Mouse (Mus musculus): Measurements from ENCODE around the gene Anks1b.

Anks1b gene

GRCm38 (mm10) chr10:89873146-89873950, at the start of gene Anks1b:
Gene Anks1b, plus strand, starts transcription at chr10:89873509.
- in situ Hi-C loops (cut with MboI, MseI) = no loop called here

GRCm38 (mm10) chr10:89823906-89824305, 49.4 kb upstream of the Anks1b start:
- in situ Hi-C loops (cut with MboI, MseI) = no loop called here

GRCm38 (mm10) chr10:89826896-89827295, 46.4 kb upstream of the Anks1b start:
- in situ Hi-C loops (cut with MboI, MseI) = loop anchor here in 1 of 2 experiments (25.0 kb wide), 1 partner anchor 365 kb away; no protein-coding TSS in a partner anchor

GRCm38 (mm10) chr10:89832334-89832733, 41.0 kb upstream of the Anks1b start:
- in situ Hi-C loops (cut with MboI, MseI) = loop anchor here in 1 of 2 experiments (5.0 to 25.0 kb wide), 2 partner anchors 50 to 370 kb away; no protein-coding TSS in a partner anchor

GRCm38 (mm10) chr10:89833166-89833565, 40.1 kb upstream of the Anks1b start:
- in situ Hi-C loops (cut with MboI, MseI) = loop anchor here in 1 of 2 experiments (5.0 to 25.0 kb wide), 2 partner anchors 49 to 371 kb away; no protein-coding TSS in a partner anchor

GRCm38 (mm10) chr10:89837476-89837875, 35.8 kb upstream of the Anks1b start:
- in situ Hi-C loops (cut with MboI, MseI) = loop anchor here in 1 of 2 experiments (25.0 kb wide), 1 partner anchor 375 kb away; no protein-coding TSS in a partner anchor

- in situ Hi-C loops (cut with MboI, MseI) = loop anchor here in 1 of 2 experiments (25.0 kb wide), 1 partner anchor 377 kb away; no protein-coding TSS in a partner anchor
Measured at GRCm38 (mm10) chr10:89838834-89839233, 34.5 kb upstream of the Anks1b start.

GRCm38 (mm10) chr10:89850951-89851350, 22.4 kb upstream of the Anks1b start:
- in situ Hi-C loops (cut with MboI, MseI) = no loop called here

GRCm38 (mm10) chr10:89855251-89855875, 17.9 kb upstream of the Anks1b start:
- in situ Hi-C loops (cut with MboI, MseI) = no loop called here

GRCm38 (mm10) chr10:89856286-89856685, 17.0 kb upstream of the Anks1b start:
- in situ Hi-C loops (cut with MboI, MseI) = no loop called here

GRCm38 (mm10) chr10:89868211-89868610, 5.1 kb upstream of the Anks1b start:
- in situ Hi-C loops (cut with MboI, MseI) = no loop called here

GRCm38 (mm10) chr10:89868836-89869235, 4.5 kb upstream of the Anks1b start:
- in situ Hi-C loops (cut with MboI, MseI) = no loop called here

GRCm38 (mm10) chr10:89872501-89873145, 686 bp upstream of the Anks1b start:
- in situ Hi-C loops (cut with MboI, MseI) = no loop called here

- in situ Hi-C loops (cut with MboI, MseI) = no loop called here
Measured at GRCm38 (mm10) chr10:89874036-89874435, 727 bp downstream of the Anks1b start.

- in situ Hi-C loops (cut with MboI, MseI) = loop anchor here in 1 of 2 experiments (5.0 kb wide), 1 partner anchor 51 kb away; no protein-coding TSS in a partner anchor
Measured at GRCm38 (mm10) chr10:89883561-89883960, 10.3 kb downstream of the Anks1b start.

GRCm38 (mm10) chr10:89902720-89903337, 29.5 kb downstream of the Anks1b start:
- in situ Hi-C loops (cut with MboI, MseI) = no loop called here

GRCm38 (mm10) chr10:89911889-89912288, 38.6 kb downstream of the Anks1b start:
- in situ Hi-C loops (cut with MboI, MseI) = no loop called here

GRCm38 (mm10) chr10:89913174-89913573, 39.9 kb downstream of the Anks1b start:
- in situ Hi-C loops (cut with MboI, MseI) = no loop called here

GRCm38 (mm10) chr10:89917141-89917540, 43.8 kb downstream of the Anks1b start:
- in situ Hi-C loops (cut with MboI, MseI) = no loop called here

GRCm38 (mm10) chr10:89921965-89922364, 48.7 kb downstream of the Anks1b start:
- in situ Hi-C loops (cut with MboI, MseI) = no loop called here

GRCm38 (mm10) chr10:89942180-89942579, 68.9 kb downstream of the Anks1b start:
- in situ Hi-C loops (cut with MboI, MseI) = loop anchor here in 1 of 2 experiments (25.0 kb wide), 1 partner anchor 855 kb away; no protein-coding TSS in a partner anchor

Data from T-helper 17 cell (primary cell).